Mouse (Mus musculus) ES-Bruce4 (cell line): ENCODE data around the gene Prss27.

Experiments used
- CTCF ChIP-seq: IDR thresholded peaks from one replicate; pipeline ENCODE4 v1.8.1; 2011; ENCODE audit warnings: low read depth, low read length
- EP300 ChIP-seq: IDR thresholded peaks from 2 replicates; pipeline ENCODE4 v1.6.1; 2011; ENCODE audit warnings: low read depth, low read length; ENCODE audit not compliant: insufficient read depth
- POLR2A ChIP-seq: IDR thresholded peaks from one replicate; pipeline ENCODE4 v1.8.1; 2011; ENCODE audit warnings: low read length; ENCODE audit not compliant: insufficient read depth

GRCm38 (mm10) chr17:24012921-24013320 lies 25.0 kb upstream of the Prss27 start:
- TF ChIP-seq CTCF (no peak), POLR2A (no peak), EP300 (no peak)
